Mouse (Mus musculus) kidney, postnatal 0 days (tissue): ENCODE measurements at regions not wholly inside any gene's neighbourhood (a gene's known extent, or its start where the extent isn't known, plus 50 kb on each side); places are given as distances from the start of the nearest gene placed in this dataset.

Experiments used
- ATAC-seq: fragments of 200-750 bp; cut with Nextera tagmentation; replicated peaks from 2 replicates; pipeline ENCODE4 v1.8.0; 2017; ENCODE audit warnings: low read depth, moderate number of reproducible peaks, moderate TSS enrichment, moderate library complexity; ENCODE audit not compliant: low FRiP score
- DNase-seq: peaks from one replicate; pipeline ENCODE4 v3.0.0-alpha.2; 2016; ENCODE audit warnings: low spot score
- H3K27ac ChIP-seq: fragments of 300-500 bp; sonication (generic); 2 replicates; pipeline ENCODE4 v1.5.1; 2014; ENCODE audit warnings: mild to moderate bottlenecking
- H3K27me3 ChIP-seq: fragments of 300-500 bp; sonication (generic); 2 replicates; pipeline ENCODE4 v1.6.1; 2014; ENCODE audit warnings: low read length, mixed read lengths; ENCODE audit not compliant: insufficient read depth
- H3K36me3 ChIP-seq: fragments of 300-500 bp; sonication (generic); 2 replicates; pipeline ENCODE4 v1.6.1; 2014; ENCODE audit warnings: low read length, mixed read lengths; ENCODE audit not compliant: insufficient read depth
- H3K4me1 ChIP-seq: fragments of 300-500 bp; sonication (generic); replicated peaks from 2 replicates; pipeline ENCODE4 v1.6.1; 2014; ENCODE audit warnings: antibody characterized with exemption, low read length, mixed read lengths; ENCODE audit not compliant: insufficient read depth
- H3K4me2 ChIP-seq: fragments of 300-500 bp; sonication (generic); 2 replicates; pipeline ENCODE4 v1.6.1; 2014; ENCODE audit warnings: mild to moderate bottlenecking, low read length, moderate library complexity, mixed read lengths
- H3K4me3 ChIP-seq: fragments of 300-500 bp; sonication (generic); replicated peaks from 2 replicates; pipeline ENCODE4 v1.5.1; 2014; ENCODE audit warnings: low read depth, low read length
- H3K9ac ChIP-seq: fragments of 300-500 bp; sonication (generic); 2 replicates; pipeline ENCODE4 v1.6.1; 2014; ENCODE audit warnings: low read depth, low read length
- H3K9me3 ChIP-seq: fragments of 300-500 bp; sonication (generic); replicated peaks from 2 replicates; pipeline ENCODE4 v1.6.1; 2016; ENCODE audit warnings: low read length, inconsistent platforms, mixed read lengths
- CTCF ChIP-seq: IDR thresholded peaks from 2 replicates; pipeline ENCODE4 v1.5.1; 2016; ENCODE audit warnings: antibody characterized with exemption, low read depth, mild to moderate bottlenecking, moderate library complexity
- WGBS: fragments of 180-500 bp; shearing (Covaris S2); extraction: QIAGEN DNeasy Blood & Tissue Kit; methylation state at CpG from one replicate; pipeline ENCODE4 v1.1.7; 2014; 5-methylcytosine and 5-hydroxymethylcytosine counted together

DNA sequence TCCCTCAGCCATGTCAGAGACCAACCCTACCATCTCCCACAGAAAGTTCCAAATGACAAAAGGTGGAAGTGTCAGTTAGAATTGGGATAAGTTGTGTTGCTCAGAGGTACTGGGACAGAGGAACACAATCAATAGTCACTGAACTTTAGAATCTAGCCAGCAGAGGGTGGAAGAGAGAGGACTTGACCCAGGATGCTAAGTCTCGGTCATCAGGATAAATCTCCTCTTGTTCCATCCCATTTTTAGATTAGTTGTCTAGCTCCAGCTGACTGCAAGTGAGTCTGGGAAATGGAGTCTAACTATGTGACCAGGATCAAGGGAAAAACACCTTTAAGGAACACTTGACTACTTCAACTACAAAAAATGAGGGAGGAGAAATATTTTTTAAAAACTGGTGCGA lies 91.5 kb downstream of the Fam84b start:
- DNase-seq (peak; percentile 44), ATAC-seq (no peak)
- WGBS = 62% methylated on average over 2 of the region's 2 CpGs

DNA sequence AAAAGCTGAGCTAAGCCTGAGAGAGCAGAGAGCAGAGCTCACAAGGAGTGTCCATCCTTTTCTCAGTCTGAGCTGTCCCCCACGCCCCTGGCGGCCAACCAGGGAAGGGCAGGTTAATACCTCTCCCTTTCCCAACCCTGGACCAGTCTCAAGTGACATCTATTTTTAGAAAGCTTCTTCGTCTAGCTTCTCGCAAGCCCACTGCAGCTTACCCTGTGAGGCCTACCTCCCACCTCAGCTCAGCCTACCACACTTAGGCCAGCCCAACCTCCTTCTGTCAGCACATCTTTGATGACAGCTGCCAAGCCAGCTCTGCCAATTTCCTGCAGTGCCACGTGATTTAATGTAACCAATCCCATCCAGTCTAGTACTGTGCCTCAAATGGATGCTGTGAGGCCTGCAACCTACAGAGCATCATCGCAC lies 93.6 kb downstream of the Fam84b start:
- peak; percentile 86 for TF ChIP-seq CTCF
- ATAC-seq = peak; percentile 71

More for the DNA sequence above, 91.5 kb downstream of the Fam84b start:
- H3K4me3 ChIP-seq = no peak overlapping the region
- no peak overlapping the region for H3K4me2 ChIP-seq
- H3K4me1 ChIP-seq = no peaks in the 10 kb centered on the region
- H3K36me3 ChIP-seq = no peaks in the 10 kb centered on the region
- H3K9me3 ChIP-seq = no peaks in the 10 kb centered on the region
- peak; percentile 68 for TF ChIP-seq CTCF
- H3K9ac ChIP-seq = no peak overlapping the region
- H3K27ac ChIP-seq = no peak overlapping the region
- H3K27me3 ChIP-seq = no peaks in the 10 kb centered on the region

DNA sequence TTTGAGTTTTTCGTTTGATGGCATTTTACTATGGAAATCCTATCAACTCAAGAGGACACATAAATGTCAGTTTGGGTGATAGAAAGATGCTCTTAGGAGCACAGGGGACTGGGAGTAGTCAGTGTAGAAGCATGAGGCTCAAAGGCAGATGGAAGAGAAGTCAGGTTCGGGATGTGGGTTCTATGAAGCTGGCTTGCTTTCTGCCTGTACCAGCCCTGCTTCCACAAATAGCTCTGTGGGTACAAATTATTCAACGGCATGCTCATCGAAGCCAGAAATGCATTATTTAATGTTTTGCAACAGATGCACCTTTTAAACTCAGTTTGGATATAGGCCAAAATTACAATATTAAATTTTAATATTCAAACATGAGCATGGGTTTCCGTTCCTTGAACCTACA lies 99.3 kb downstream of the Fam84b start:
- H3K9ac ChIP-seq = no peak overlapping the region
- H3K4me1 ChIP-seq = no peaks in the 10 kb centered on the region
- H3K4me2 ChIP-seq = no peak overlapping the region
- 89% methylated on average over 5 of the region's 5 CpGs for WGBS
- DNase-seq = no peak
- TF ChIP-seq CTCF = no peak
- H3K27me3 ChIP-seq = no peaks in the 10 kb centered on the region
- no peak for ATAC-seq
- H3K27ac ChIP-seq = no peak overlapping the region
- no peaks in the 10 kb centered on the region for H3K9me3 ChIP-seq
- H3K4me3 ChIP-seq = no peak overlapping the region
- H3K36me3 ChIP-seq = no peaks in the 10 kb centered on the region

More for the DNA sequence above, 93.6 kb downstream of the Fam84b start:
- H3K36me3 ChIP-seq = no peaks in the 10 kb centered on the region
- DNase-seq = peak; percentile 74
- H3K9me3 ChIP-seq = no peaks in the 10 kb centered on the region
- no peak overlapping the region for H3K27ac ChIP-seq
- WGBS = 28% methylated on average over 6 of the region's 6 CpGs
- H3K4me3 ChIP-seq = no peak overlapping the region
- H3K9ac ChIP-seq = no peak overlapping the region
- H3K4me2 ChIP-seq = no peak overlapping the region
- no peaks in the 10 kb centered on the region for H3K4me1 ChIP-seq
- no peaks in the 10 kb centered on the region for H3K27me3 ChIP-seq

DNA sequence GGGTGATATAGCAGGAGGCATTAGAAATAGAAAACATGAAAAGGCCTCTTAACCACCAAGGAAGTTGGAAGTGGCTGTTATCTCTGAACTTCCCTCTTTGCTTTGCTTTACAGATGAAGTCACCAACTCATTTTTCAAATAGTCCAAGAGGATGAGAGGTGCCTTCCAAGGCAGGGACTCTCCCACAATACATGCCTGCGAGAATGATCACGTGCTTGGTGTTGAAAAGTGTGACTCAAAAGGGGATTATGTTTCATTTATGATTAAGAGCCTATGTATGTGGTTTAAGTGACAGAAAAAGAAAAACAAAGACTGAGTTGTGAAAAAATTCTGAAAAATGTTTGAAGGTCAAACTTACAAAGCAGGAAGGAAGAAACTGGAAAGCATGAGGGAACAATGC lies 114.0 kb downstream of the Fam84b start:
- H3K27me3 ChIP-seq = no peaks in the 10 kb centered on the region
- ATAC-seq (no peak), DNase-seq (no peak)
- H3K4me3 ChIP-seq = no peak overlapping the region
- no peaks in the 10 kb centered on the region for H3K9me3 ChIP-seq
- no peaks in the 10 kb centered on the region for H3K36me3 ChIP-seq
- 59% methylated on average over 2 of the region's 2 CpGs for WGBS
- no peak overlapping the region for H3K27ac ChIP-seq
- no peak overlapping the region for H3K4me2 ChIP-seq
- no peak overlapping the region for H3K9ac ChIP-seq
- H3K4me1 ChIP-seq = no peaks in the 10 kb centered on the region
- no peak for TF ChIP-seq CTCF

DNA sequence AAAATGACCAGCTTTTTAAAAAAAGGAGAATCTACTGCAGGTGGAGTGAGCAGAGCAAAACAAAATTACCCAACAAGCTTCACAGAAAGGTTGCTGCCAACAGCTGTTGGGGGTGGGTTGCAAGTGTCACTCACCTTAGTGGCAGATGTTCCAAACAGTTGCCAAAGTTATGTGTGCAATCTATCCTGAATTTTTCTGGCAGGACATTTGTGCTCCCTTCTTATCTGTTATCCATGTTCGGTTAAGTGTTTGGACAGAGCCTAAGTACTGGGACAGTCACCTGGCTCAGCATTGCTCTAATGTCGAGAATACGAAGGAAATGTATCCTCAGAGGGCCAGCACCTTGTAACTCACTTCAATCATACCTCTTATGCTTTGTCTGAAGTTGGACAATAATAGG lies 115.3 kb downstream of the Fam84b start:
- no peaks in the 10 kb centered on the region for H3K4me1 ChIP-seq
- no peaks in the 10 kb centered on the region for H3K9me3 ChIP-seq
- no peak overlapping the region for H3K27ac ChIP-seq
- 85% methylated on average over 3 of the region's 3 CpGs for WGBS
- H3K27me3 ChIP-seq = no peaks in the 10 kb centered on the region
- H3K36me3 ChIP-seq = no peaks in the 10 kb centered on the region
- H3K9ac ChIP-seq = no peak overlapping the region
- TF ChIP-seq CTCF = no peak
- no peak for DNase-seq
- ATAC-seq = no peak
- no peak overlapping the region for H3K4me3 ChIP-seq
- no peak overlapping the region for H3K4me2 ChIP-seq

DNA sequence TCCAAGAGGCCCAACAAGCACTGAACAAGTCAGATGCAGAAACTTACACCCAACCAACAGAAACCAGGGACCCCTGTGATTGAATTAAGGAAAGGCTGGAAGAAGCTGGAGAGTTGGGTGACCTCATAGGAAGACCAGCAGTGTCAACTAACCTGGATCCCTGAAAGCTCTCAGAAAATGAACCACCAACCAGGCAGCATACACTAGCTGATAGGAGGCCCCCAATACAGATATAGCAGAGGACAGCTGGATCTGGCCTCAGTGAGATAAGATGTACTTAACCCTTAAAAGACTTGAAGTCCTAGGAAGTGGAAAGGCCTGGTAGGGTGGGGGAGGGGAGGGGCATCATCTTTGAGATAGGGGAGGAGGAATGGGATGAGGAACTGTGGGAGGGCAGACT lies 121.2 kb downstream of the Fam84b start:
- H3K4me1 ChIP-seq = no peaks in the 10 kb centered on the region
- H3K4me2 ChIP-seq = no peak overlapping the region
- H3K36me3 ChIP-seq = no peaks in the 10 kb centered on the region
- no peak for ATAC-seq
- TF ChIP-seq CTCF = no peak
- no peak overlapping the region for H3K27ac ChIP-seq
- no peak overlapping the region for H3K9ac ChIP-seq
- H3K27me3 ChIP-seq = no peaks in the 10 kb centered on the region
- H3K9me3 ChIP-seq = no peaks in the 10 kb centered on the region
- no peak for DNase-seq
- H3K4me3 ChIP-seq = no peak overlapping the region

DNA sequence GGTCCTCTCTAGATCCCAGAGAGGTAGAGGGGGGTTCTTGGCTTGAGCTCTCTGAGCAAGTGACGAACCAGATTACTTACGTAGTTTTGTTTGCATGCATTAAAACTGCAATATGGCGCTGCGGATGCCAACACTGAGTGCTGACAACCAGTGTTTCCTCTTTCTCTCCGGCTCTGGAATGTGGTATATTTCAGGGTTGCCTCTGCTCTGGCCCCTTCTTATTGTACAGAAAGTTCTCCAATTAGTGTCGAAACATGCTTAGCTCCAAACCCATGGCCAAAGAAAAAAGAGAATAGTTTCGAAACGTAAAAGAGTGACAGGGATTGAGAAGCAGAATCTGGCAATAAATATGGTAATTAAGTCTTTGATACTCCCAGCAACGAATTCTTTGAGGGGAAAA lies 124.8 kb downstream of the Fam84b start:
- Histone ChIP-seq H3K9me3 (no peaks in the 10 kb centered on the region), H3K9ac (no peak overlapping the region), H3K27me3 (no peaks in the 10 kb centered on the region), H3K36me3 (no peaks in the 10 kb centered on the region), H3K4me2 (peak overlapping the region; percentile 19; the same call in 1 of the 2 replicates), H3K27ac (peak overlapping the region; percentile 56; the same call in 1 of the 2 replicates), H3K4me1 (no peaks in the 10 kb centered on the region), H3K4me3 (no peak overlapping the region)
- no peak for TF ChIP-seq CTCF
- 48% methylated on average over 9 of the region's 9 CpGs for WGBS
- DNase-seq (no peak), ATAC-seq (peak; percentile 25; the same call in 1 of the 2 replicates)
